Mouse (Mus musculus) inflammation-experienced regulatory T-cells, adult 6 months (primary cell): ENCODE results near the gene Angptl4. TPM values are rescaled to one million over a fixed set of nuclear protein-coding genes. Genes with fewer than 3 reads are reported as not detected.
"Not testable (repeated sequence)": the region's sequence is repeated elsewhere in the genome, so short reads cannot be mapped to it uniquely, and the experiment has no call there.

Source experiments
- ATAC-seq: one replicate; pipeline ENCODE4 v1.8.0; 2017
- polyA plus RNA-seq, 3 experiments: library from polyadenylated mRNA; unstranded; fragments of 100-300 nt; shearing (Covaris generic); gene quantifications; one replicate each; pipeline ENCODE4 v1.2.1; 2017

Gene Angptl4
- polyA plus RNA-seq: 1 to 10 TPM; 3.5 to 5.9 (median 4.1) TPM

GRCm38 (mm10) chr17:33781124-33781977 lies at the start of gene Angptl4:
Gene Angptl4, minus strand, starts transcription at chr17:33781830.
- ATAC-seq: peak; percentile 64

- ATAC-seq: no peak
Measured at GRCm38 (mm10) chr17:33829561-33829960, 47.9 kb upstream of the Angptl4 start.

- no peak for ATAC-seq
Measured at GRCm38 (mm10) chr17:33828892-33829291, 47.3 kb upstream of the Angptl4 start.

- ATAC-seq: no peak
Measured at GRCm38 (mm10) chr17:33826850-33827249, 45.2 kb upstream of the Angptl4 start.

DNA sequence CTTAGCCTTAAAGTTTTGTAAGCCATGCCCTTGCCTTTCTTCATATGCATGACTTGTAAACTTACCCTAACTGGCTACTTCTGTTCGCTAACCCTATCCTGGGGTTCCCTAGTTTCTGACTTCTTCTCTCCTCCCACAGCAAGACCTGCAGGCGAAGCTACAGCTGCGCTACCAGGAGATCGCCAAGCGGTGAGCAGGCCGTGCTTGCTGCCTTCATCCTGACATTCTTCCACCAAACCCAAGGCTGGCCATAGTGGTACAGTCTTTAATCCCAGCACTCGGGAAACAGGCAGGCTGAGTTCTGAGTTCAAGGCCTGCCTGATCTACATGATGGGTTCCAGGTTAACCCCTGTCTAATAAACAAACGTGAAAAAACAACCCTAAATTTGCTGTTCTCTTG lies 43.8 kb upstream of the Angptl4 start:
- ATAC-seq: no peak

- ATAC-seq: not testable (repeated sequence)
Measured at GRCm38 (mm10) chr17:33824997-33825330, 43.3 kb upstream of the Angptl4 start.

DNA sequence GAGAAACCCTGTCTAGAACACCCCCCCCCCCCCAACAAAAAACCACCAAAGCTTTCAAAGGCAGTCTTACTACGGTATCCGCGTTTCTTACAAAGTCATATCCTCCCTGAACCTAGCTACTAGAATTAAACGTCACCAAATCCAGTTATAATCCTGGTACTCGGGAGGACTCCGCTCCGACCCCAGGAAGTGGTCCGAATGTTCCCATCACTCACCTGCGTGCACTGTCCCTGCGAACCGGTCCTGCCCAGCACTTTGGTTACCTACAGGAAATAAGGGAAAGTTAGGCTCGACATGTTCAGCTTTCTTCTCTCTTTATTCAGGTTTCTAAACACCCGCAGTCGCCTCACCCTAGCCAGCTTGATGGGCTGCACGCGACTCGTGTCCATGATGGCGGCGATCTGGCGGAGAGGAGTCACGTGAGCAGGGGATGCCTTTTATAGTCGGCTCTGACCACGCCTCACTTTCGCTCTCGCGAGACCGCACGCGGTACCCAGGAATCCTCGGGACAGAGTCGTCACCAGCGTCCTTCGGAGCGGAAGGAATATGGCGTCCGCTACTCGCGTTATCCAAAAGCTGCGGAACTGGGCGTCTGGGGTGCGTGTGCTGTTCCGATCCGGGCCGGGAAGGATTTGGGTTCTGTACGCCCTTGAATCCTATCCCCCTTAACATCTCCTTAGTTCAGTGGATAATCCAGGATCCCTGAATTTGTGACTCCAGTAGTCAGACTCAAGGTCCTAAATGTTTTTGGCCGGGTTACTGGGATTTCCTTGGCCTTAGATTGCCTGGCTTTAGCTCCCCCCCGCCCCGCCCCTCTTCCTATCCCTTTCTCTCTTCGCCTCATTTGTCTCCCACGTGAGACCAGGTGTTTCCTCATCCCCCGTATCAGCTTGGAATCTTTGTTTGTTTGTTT lies 42.7 kb upstream of the Angptl4 start, which contains the start of the genes Rps28 and Ndufa7:
Gene Rps28 (minus strand): TSS at position 479 of the 913 bp plus-strand sequence.
Gene Ndufa7 (plus strand): TSS at position 489 of the 913 bp plus-strand sequence.
- peak; percentile 97 for ATAC-seq

DNA sequence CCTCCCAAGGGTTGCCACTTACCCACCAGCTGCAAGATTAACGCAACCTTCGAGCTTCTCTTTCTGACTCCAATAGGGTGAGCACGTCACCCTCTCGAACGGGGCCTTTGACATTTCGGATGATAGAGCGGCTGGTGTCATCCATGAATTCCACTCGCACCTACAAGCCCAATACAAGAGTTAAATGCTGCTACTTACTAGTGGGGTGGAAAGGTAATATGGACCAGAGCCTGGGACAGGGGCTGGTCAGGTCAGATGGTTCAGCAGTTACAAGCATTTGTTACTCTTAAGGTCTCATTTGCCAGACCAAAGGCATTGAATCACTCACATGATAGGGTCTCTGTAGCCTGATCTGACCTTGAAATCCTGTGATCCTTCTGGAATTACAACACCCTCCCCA lies 41.5 kb upstream of the Angptl4 start:
- ATAC-seq: not testable (repeated sequence)

- ATAC-seq: no peak
Measured at GRCm38 (mm10) chr17:33822436-33822959, 40.9 kb upstream of the Angptl4 start.

- ATAC-seq: no peak
Measured at GRCm38 (mm10) chr17:33817969-33818643, 36.5 kb upstream of the Angptl4 start.

GRCm38 (mm10) chr17:33817184-33817968 lies 35.7 kb upstream of the Angptl4 start:
- peak; percentile 78 for ATAC-seq

DNA sequence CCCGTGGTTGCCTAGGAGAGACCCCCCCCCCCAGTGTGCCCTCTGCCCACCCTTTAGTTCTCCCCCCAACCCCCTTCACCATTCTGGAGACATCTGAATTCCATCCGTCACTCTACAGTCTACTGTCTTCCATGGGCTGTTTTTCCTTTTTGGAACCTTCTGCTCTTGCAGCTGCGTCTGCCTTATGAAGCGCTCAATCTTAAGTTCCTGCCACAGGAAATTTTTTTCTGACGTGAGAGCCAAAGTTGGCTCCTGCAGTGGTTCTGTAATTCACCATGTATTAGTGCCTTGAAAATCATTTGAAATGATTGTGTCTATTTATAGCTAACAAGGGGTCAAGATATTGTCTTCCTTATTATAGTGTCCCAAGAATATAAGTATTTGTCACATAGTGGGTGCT lies 35.0 kb upstream of the Angptl4 start:
- ATAC-seq: no peak

- no peak for ATAC-seq
Measured at GRCm38 (mm10) chr17:33815399-33815798, 33.8 kb upstream of the Angptl4 start.

- no peak for ATAC-seq
Measured at GRCm38 (mm10) chr17:33812990-33813389, 31.4 kb upstream of the Angptl4 start.

GRCm38 (mm10) chr17:33812475-33812874 lies 30.8 kb upstream of the Angptl4 start:
- no peak for ATAC-seq

DNA sequence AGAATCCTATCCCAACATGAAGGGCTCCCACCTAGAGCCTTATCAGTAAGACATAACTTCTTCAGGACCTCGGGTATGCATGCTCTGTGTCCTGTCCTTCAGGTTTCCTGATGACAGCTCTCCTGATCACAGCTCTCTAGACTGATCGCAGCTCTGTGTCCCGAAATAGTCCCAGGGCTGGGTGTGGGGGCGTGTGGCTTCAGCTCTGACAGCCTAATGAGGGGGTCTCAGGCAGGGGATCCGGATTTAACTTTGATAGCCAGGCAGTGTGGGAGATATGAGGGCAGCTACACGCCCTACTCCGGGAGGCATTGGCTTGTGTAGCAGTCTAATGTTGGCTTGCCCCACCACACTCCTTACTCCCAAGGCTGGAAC lies 29.5 kb upstream of the Angptl4 start:
- ATAC-seq: no peak

GRCm38 (mm10) chr17:33810334-33811141 lies 28.9 kb upstream of the Angptl4 start, which contains the start of gene Kank3:
Gene Kank3, plus strand, starts transcription at chr17:33810519.
- ATAC-seq: peak; percentile 88

DNA sequence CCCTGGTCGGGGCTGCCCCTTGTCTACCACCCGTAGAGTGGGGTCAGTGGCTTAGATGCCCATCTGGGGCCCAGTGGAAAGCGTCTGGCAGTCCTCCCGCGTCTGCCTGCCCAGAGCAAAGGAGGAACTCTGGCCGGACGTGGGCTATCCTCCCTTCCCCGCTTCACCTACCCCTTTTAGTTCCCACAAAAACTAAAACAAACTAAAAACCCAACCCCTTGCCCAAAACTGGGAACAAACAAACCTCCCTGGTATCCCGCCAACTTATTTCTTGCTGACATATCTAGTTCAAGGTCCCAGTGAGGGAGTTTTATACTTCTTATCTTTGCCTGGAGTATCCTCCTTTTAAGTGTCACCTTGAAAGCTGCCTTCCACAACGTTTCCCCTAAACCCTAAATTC lies 26.6 kb upstream of the Angptl4 start:
- no peak for ATAC-seq

DNA sequence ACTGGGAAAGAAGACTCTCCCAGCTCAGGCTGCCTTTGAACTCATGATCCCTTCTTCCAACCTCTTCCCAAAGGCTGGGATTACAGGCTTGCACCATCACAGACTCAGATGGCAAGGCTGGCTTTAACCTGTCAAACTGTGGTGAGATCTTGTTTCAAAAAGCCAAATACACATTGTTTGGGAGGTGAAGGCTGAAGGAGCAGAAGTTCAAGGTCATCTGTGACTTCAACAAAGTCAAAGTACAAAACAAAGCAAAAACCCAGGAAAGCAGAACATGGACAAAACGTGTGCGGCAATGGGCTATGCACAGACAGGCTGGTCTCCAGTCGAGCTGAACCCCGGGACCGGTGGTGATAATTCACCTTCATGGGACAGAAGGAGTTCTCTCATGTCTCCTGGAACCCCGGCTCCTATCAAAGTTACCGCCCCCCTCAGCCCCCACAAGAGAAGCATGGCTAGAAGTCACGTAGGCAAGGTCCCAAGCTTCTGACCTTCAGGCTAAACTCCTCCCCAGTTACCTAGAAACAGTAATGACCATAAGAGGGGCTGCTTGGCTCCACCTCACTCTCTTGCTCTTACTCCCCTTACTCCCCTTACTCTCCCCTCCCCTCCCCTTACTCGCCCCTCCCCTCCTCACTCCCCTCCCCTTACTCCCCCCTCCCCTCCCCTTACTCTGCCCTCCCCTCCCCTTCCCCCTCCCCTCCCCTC lies 25.7 kb upstream of the Angptl4 start:
- no peak for ATAC-seq

GRCm38 (mm10) chr17:33804745-33805144 lies 23.1 kb upstream of the Angptl4 start:
- no peak for ATAC-seq
